Mouse (Mus musculus): ENCODE results near the gene Trpc4ap.
"Not testable (repeated sequence)": the region's sequence is repeated elsewhere in the genome, so short reads cannot be mapped to it uniquely, and the experiment has no call there.

Trpc4ap gene

DNA sequence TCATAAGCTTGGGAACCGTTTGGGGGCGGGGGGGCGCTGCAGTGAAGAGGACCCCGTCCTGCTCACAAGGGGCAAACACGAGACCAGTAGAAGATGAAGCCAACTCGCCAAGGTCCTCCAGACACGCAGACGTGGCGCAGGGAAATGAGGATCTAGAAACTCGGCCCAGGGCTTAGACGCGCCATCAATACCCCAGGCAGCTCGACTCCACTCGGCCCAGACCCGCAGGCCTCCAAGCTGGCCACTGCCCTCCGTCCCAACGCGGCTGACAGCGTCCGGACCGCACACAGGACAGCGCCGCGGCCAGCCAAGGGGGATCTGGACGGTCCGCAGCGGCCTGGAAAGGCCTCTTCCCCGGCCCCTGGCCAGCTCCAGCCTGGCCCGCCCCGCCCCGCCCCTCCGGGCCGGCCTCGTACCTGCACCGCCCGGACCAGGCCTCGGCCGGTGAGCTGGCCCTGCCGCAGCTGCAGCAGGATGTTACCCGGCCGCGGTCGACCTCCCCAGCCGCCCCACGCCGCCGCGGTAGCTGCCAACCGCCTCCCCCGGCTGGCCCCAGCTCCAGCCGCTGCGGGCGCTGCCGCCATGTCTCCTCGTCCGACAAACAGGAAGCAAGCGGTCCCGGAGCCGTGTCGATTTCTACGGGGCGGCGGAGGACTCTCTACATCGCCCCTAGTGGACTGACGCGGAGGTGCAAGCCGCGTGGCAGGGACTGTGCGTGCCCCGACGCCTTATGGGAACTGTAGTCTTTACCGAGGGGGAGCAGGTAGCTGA lies at the start of gene Trpc4ap:
Gene Trpc4ap, minus strand, starts transcription at position 662 of the 771 bp plus-strand sequence.
- peak; percentile 97 for DNase-seq

DNA sequence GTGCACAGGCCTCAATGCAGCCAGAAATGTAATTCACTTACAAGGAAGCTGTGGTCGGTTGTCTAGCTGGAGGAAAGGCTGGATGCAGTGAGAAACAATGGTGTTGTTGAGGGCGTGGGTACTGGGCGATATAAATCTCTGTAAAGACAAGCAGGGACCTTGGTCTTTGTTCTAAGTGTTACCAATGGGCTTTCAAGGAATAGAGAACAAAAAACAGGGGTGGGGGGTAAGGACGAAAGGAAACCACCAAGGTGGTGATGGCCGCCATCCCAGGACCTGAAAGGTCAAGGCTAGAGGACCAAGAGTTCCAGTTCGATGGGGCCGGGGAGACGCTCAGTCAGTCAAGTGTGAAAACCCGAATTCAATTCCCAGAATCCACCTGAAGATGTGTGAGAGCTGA lies 45.6 kb upstream of the Trpc4ap start:
- DNase-seq: no peak

DNA sequence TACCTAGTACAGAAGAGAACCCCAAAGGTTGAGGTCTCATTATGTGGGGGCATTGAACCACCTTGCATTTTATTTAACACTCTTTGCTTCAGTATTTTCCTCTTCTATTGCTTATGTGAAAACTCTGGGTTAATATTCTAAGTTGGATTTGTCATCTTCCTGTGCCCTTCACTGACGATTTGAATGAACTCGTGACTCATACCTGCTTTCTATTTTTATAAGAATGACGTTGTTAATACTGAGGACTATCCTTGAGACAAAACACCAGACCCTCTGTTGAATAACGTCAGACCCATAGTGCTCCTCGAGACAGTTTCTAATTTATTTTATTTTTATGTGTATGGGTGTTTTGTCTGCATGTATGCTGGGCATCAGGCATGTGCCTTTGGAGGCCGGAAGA lies 44.8 kb upstream of the Trpc4ap start:
- no peak for DNase-seq

DNA sequence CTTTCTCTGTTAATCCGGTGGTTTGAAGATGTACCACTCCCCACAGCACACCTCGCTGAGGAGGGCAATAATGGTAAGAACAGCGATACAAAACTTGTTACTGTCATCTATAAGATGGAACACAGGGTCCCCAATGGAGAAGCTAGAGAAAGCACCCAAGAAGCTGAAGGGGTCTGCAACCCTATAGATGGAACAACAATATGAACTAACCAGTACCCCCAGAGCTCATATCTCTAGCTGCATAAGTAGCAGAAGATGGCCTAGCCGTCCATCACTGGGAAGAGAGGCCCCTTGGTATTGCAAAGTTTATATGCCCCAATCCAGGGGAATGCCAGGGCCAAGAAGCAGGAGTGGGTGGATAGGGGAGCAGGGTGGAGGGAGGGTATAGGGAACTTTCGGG lies 43.6 kb upstream of the Trpc4ap start, which contains the start of gene Gm17581:
Gene Gm17581, minus strand, starts transcription at position 101 of the 400 bp plus-strand sequence.
- not testable (repeated sequence) for DNase-seq

DNA sequence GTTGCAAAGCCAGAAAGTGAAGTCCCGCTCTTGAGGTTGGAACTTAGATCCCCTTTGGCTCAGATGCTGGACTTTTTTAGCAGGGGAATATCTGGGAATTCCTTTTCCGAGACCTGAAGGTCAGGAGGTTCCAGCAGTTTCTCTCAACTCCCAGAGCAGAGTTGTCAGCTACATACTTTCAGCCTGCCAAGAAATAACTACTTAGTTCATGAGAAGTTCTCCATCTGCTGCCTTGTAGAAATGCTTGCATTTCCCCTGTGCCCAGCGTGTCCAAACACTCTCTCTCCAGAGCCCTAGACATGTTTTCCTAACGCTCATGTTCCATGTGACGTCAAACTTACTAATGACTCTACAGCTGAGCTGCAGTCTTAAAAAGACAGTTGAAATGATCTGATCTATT lies 42.9 kb upstream of the Trpc4ap start:
- DNase-seq: no peak

DNA sequence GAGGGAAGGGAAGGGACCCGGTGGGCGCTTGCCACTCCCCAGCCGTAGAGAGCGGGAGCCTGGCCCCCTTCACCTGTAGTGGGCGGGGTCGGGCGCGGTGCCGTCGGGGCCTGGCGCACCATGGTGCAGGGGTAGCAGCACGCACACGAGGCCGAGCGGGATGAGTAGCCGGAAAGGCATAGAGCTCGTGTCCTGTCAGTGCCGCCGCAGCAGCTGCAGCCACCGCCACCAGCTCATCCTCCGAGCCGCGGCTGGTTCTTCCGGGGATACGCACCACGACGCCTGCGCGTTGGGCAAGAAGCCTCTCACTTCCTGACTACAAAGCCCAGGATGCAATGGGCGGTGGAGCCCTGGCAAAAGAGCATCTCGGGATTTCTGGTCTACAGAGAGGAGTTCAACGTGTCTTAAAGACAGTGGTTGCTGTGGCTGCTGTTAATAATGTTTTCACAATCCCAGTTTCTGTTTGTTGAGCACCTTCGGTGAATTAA lies 37.0 kb upstream of the Trpc4ap start, which contains the start of gene Edem2:
Gene Edem2, minus strand, starts transcription at position 318 of the 488 bp plus-strand sequence.
- DNase-seq: peak; percentile 91

DNA sequence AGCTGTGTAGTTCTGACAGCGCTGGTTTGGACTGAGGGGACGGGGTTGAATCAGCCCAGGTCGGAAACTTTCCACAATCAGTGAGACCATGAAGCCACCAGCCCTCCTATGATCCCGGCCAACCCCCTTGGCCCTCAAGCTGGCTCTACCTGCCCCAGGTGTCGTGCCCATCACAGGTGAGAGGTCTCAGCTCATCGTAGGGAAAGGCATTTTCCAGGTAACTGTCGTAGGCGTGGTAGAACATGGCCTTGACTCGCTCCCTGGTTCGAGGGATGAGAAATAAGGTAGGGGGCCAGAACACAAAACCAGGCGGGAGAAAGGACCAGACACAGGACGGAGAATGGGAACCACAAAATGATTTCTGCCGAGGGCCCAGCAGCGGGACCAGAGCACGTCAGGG lies 36.6 kb upstream of the Trpc4ap start:
- DNase-seq: peak; percentile 41

DNA sequence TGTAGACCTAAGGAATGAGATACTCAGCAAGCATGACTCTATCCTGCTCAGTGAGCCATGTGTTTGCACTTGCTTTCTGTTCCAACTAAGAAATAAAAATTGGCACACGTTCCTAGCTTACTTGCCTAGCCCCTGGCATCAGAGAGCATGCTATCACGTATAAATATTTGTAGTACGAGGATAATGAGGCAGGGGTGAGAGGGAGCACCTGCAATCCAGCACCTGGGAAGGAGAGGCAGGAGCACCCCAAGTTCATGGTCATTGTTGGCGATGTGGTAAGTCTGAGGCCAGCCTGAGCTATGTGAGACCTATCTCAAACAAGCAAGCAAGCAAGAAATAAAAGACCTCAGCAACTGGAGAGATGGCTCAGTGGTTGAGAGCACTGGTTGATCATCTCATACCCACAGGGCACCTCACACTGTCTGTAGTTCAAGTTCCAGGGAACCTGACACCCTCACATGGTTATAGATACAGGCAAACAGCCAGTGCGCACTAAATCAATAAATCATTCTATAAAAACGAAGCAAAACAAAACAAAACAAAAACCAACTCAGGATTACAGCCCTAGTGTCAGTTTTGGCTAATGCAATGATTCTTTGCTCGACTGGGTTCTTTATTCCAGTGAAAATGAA lies 35.7 kb upstream of the Trpc4ap start:
- no peak for DNase-seq

DNA sequence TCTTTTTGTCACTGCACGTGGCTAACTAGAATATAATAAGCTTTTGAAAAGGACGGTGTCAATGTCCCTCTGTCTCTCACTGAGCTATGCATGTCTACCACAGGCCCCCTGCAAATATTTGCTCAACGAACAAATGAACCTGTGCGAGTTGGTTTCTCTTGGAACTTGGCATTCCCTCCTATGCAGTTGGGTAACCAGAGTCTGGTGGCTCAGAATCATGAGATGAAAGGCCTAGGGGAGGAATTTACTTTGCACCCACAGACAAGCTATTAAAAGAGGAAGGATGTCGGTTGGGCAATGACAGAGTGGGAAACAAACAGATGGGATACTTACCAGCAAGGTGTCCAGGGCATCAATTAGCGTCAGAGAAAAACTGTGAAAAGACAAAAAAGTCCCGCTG lies 34.1 kb upstream of the Trpc4ap start:
- no peak for DNase-seq

DNA sequence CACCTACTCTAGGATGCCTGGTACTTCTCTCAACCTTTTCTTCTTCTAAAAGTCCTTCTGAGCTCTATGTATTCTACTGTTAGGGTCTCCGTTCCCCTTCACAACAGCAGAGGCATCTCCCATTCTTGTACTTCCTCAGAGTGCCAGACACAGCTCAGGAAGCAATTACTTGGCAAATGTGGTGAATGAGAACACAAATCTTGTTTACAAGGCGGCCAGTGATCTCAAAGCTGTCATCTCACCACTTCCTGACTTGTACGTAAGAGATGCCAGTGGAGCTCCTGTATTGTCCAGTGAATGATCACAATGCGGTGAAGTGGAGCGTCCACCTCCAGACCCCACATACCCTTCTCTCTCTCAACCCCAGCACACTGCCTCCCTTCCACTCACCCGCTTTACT lies 32.3 kb upstream of the Trpc4ap start:
- DNase-seq: no peak

DNA sequence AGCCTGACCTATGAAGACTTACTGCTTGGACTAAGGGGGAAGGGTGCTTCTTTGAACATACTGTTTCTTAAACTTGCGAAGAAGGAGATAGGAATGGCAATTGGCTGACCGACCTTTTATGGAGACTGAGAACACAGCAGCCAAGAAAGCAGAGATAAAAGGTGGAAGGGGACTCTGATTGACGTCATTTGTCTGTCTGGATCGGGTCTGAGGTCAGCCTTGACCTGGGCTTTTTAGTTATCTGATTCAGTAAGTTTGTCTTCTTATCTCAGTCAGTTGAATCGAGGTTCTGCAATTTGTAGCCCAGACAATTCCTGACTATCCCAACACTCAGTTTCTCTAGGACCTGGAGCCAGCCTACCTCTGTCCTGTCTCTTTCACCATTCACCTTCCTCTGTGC lies 31.9 kb upstream of the Trpc4ap start:
- DNase-seq: no peak

DNA sequence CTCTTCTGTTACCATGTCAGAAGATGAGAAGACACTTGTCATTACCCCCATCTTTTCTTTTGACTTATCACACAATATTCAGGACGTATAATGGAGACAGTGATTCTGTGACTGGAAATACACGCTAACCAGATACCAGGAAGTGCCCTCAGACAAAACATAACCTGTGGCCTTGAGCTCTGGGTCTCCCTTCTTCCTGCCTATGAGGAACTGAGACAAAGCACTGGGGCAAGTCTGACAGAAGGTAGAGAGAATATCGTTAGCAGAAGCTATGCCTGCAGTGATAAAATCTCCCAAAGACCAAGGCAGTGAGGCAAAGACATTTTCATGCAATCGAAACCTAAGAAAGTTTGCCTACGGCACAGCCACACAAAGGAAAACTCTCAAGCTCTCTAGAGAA lies 28.4 kb upstream of the Trpc4ap start:
- DNase-seq: no peak

DNA sequence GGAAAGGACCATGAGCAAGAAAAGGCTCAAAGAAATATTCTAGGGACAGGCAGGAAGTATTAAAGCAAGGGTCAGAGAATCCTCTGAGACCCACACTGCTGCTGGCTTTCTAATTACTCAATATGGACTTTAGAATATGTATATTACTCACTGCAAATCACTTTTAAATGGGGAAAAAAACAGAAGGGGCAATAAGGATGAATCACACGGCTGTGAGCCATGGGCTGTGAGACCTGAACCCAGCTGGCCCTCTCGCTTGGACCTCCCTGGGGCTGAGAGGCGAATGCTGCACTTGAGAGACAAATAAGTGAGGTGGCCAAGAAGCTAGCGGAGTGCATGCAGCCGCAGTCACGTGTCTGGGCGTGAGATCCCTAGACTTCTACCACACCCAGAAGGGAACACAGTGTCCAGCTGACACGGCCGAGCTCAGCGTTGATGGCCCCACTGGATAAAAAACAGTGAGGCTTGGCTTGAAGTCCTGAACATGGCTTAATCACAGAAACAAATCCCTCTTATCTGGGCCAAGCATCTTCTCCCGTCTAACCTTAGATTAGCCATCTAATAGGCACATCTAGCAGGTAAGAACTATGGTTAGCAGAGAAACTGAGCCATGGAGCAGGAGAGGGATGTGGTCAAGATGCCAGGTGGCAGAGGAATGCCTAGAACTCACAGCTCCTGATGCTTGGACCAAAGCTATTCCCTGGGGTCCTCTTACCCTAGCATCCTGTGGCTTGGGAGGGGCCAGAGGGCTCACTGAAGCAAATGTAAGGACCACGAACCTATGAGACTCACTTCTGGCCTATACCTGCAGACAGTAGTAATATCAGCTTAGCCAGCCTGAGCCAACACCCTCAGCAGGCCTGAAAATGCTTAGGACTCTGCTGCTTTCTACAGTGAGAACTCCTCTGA lies 25.2 kb upstream of the Trpc4ap start:
- DNase-seq: no peak

DNA sequence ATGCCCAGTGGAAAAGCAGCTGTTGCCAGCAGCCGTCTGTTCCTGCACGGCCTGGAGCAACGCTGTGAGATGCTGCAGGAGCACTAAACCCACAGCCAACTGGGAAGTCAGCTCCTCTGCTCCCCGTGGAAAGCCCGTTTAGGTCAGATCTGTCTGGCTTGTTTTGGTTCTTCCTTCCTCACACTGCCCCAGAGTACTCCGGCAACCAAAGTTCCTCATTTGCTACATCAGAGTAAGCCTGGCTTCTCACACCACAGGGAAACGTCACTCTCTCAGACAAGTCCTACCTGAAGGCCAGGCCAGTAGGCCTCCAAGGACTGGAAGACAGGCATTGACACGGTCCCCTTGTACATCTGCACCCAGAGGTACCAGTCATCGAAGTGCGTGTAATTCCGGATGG lies 18.4 kb upstream of the Trpc4ap start:
- no peak for DNase-seq

DNA sequence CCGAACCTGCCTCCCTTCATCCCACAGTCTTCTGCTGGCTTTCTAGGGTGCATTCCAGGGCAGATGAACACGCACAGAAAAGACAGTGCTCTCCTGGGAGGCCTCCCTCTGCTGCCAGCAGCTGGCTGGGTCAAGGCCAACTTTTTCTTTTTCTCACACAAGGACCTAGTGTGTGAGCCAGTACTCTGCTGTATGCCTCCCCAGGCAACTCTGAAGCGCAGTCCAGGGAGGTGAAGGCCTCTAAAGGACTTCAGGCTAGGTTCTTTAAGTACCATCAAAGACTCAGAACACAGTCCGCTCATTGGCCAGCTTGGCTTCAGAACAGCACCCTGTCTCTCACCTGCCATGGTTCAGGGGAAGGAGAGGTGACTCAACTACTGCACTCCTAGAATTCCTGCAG lies 15.1 kb upstream of the Trpc4ap start:
- no peak for DNase-seq

DNA sequence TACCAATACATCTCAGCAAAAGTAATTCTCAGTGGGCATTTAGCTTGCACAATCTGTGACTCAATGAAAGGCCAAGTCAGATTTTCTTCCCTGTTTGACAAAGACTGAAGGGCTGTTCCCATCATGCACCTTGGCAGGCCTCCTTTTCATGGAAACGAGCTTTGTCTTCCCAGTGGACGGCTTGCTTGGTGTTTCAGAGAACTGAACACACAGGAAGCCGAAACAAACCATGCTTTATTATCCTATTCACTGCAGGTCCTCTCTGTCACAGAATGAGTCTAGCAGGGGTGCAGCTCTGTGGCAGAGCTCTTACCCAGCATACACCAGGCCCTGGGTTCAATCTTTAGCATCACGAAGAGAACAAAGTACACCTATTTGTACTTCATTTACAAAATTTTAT lies 11.4 kb upstream of the Trpc4ap start:
- DNase-seq: no peak

DNA sequence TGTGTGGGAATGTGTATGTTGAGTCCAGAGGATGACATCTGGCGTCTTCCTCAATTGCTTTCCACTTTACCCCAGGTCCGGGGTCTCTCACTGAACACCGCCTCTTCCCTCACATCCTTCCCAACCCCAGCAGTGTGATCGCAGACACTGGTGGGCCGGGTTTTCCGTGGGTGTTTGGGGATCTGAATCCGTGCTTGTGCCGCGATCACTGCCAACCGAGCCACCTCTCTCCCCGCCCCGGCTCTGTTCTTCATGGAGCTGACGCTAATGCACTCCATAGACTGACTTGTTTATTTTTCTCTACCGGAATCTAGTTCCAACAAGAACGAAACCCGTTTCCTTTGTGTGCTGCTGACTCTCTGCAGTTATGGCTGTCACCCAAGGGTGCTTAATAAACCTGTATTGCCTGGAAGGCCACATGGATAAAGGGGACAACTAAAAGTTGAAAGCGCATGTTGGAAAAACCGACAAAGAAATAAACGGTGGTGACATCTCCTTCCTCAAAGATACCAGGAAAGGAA lies 9.3 kb upstream of the Trpc4ap start:
- no peak for DNase-seq

DNA sequence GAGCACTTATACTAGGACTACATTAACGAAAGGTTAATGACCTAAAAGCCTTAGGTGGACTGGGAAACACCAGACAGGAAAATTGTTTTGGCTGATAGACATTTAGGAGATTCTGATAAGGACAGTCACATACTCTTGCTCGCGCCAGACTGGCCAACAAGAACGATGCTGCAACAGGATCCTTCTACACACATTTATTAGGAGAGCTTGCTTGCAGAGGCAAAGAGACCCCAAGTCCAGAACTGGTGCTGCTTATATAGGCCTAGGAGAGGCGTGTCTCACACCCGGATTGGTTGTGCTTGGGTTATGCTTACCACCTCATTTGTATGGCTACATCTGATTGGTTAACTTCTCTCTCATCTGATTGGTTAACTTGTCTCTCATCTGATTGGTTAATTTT lies 6.3 kb upstream of the Trpc4ap start:
- DNase-seq: not testable (repeated sequence)

DNA sequence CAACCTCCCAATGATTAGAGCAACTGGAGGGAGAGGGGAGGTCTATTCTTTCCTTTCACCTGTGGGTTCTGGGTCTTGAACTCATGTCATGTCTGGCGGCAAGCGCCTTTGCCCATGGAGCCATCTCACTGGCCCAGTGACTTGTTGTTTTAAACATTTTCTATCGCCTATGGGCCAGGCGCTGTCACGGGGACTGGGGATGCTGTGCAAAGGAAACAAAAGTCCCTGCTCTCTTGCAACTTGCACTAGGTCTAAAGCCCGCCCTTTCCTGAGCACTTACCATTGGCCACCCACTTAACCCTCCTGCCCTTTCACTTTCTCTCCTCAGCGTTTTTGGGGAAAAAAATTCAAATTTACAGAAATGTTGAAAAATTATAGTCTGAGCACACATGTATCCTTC lies 4.7 kb upstream of the Trpc4ap start:
- peak; percentile 36 for DNase-seq

DNA sequence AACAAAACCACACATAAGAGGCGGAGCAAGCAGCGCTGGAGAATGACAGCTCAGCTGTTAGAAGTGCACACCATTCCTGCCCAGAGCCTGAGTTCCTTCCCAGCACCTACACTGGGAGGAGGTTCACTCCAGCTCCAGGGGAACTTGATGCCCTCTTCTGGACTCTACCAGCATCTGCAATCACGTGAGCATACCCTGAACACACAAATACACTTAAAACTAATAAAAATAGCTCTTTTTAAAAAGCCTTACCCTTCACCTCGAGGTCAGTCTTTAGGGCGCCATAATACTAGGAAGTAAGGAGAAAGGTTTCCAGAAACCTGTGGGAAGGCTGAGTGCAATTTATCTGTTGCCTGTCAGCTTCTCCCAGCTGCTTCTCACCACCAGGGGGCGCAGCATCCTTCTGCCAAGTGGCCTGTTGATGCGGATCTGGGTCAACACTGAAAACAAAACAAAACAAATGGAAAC lies 3.9 kb upstream of the Trpc4ap start:
- peak; percentile 93 for DNase-seq

DNA sequence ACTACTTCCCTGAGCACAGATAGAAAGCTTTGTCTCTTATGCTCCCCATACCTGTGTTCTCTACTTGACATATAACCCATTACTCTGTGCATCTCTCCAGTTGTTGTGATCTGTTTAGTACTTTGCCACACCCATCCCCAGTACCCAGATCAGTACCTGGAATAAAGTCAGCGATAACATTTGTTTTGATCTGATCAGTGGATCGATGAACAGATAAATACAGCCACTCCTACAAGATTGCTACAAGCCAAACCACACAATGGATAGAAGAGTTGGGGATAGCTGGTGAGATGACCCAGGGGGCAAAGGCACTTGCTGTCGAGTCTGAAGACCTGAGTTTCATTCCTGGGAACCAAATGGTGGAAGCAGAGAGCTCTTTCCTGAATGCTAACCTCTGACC lies 3.1 kb upstream of the Trpc4ap start:
- peak; percentile 25 for DNase-seq

DNA sequence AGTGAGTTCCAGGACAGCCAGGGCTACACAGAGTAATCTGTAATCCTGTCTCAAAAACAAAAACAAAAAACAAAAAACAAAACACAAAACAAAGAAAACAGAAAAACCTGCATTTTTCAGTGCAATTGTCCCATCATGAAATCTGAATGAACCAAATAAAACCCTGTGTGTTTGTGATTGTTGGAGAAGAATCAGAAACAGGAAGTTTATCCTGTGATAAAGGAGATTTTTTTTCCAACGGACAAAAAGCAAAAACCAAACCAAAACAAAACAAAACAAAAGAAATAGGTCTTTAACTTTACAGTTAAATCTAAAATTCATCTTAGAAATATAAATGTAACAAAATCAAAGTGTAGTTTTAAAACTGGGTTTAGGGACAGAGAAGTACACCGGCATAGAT lies 2.4 kb upstream of the Trpc4ap start:
- no peak for DNase-seq

DNA sequence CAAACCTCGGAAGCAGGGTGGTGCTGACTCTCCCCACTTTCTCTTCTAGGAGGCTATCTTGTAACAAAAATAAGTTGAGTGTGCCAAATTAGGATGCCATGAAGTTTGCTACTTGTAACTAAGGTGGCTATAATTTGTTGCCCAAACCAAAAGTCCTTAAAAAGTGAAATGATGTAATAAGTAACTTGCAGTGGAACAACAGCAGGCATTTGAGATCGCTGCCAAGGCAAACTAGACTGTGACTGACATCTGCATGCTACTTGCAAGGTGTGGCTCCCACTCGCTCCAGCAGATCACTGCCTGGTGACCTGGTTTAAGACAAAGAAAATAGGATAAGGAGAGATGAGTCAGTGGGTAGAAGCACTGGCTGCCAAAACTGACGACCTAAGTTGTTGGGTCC lies 952 bp upstream of the Trpc4ap start:
- peak; percentile 53 for DNase-seq
